Mouse (Mus musculus) lung, embryonic 14.5 days (tissue): ENCODE results near the gene Rfc5. TPM values are rescaled to one million over a fixed set of nuclear protein-coding genes. Genes with fewer than 3 reads are reported as not detected.
A peak's percentile ranks its signal among the peaks of the same experiment; 100 is the strongest.
"Not testable (repeated sequence)": the region's sequence is repeated elsewhere in the genome, so short reads cannot be mapped to it uniquely, and the experiment has no call there.

Experiments
- ATAC-seq: fragments of 200-750 bp; cut with Nextera tagmentation; 2 replicates; pipeline ENCODE4 v1.8.0; 2017; ENCODE audit warnings: mild to moderate bottlenecking, moderate TSS enrichment, moderate library complexity; ENCODE audit not compliant: insufficient read depth
- DNase-seq: peaks from one replicate; pipeline ENCODE4 v3.0.0-alpha.2; 2015
- H3K27ac ChIP-seq: fragments of 300-500 bp; sonication (generic); 2 replicates; pipeline ENCODE4 v1.5.1; 2014; ENCODE audit warnings: low read depth, mild to moderate bottlenecking, moderate library complexity
- H3K27me3 ChIP-seq: fragments of 300-500 bp; sonication (generic); 2 replicates; pipeline ENCODE4 v1.6.1; 2014; ENCODE audit warnings: low read length, control low read depth; ENCODE audit not compliant: insufficient read depth
- H3K36me3 ChIP-seq: fragments of 300-500 bp; sonication (generic); 2 replicates; pipeline ENCODE4 v1.6.1; 2014; ENCODE audit warnings: control low read depth; ENCODE audit not compliant: insufficient read depth
- H3K4me1 ChIP-seq: fragments of 300-500 bp; sonication (generic); 2 replicates; pipeline ENCODE4 v1.6.1; 2014; ENCODE audit warnings: antibody characterized with exemption, control low read depth; ENCODE audit not compliant: insufficient read depth
- H3K4me2 ChIP-seq: fragments of 300-500 bp; sonication (generic); 2 replicates; pipeline ENCODE4 v1.6.1; 2014; ENCODE audit warnings: mild to moderate bottlenecking
- H3K4me3 ChIP-seq: fragments of 300-500 bp; sonication (generic); 2 replicates; pipeline ENCODE4 v1.5.1; 2014; ENCODE audit warnings: low read depth, low read length
- H3K9ac ChIP-seq: fragments of 300-500 bp; sonication (generic); 2 replicates; pipeline ENCODE4 v1.6.1; 2014
- H3K9me3 ChIP-seq: fragments of 300-500 bp; sonication (generic); 2 replicates; pipeline ENCODE4 v1.6.1; 2016; ENCODE audit warnings: low read depth, low read length, control low read depth
- CTCF ChIP-seq: IDR thresholded peaks from 2 replicates; pipeline ENCODE4 v1.5.1; 2016; ENCODE audit warnings: antibody characterized with exemption, low read depth
- WGBS: fragments of 180-500 bp; shearing (Covaris S2); extraction: QIAGEN DNeasy Blood & Tissue Kit; methylation state at CpG from one replicate; pipeline ENCODE4 v1.1.7; 2014; 5-methylcytosine and 5-hydroxymethylcytosine counted together
- polyA plus RNA-seq: library from polyadenylated mRNA; unstranded; fragments of >200 nt; fragmentation: Nextera tagmentation; extraction: Ambion mirVana; gene quantifications from 2 replicates; pipeline ENCODE4 v1.2.1, GENCODE M21; 2014

Gene Rfc5
- polyA plus RNA-seq = 127 and 145 TPM in 2 replicates

- Histone ChIP-seq H3K27me3 (no peaks in the 10 kb centered on the region), H3K9me3 (no peaks in the 10 kb centered on the region), H3K36me3 (peaks cover 33% of the 10 kb centered on the region), H3K4me3 (peak within 1 kb of the TSS; percentile 73), H3K4me2 (peak within 1 kb of the TSS; percentile 73), H3K9ac (peak within 1 kb of the TSS; percentile 86), H3K4me1 (0 out of 2 replicates have a peak, but pooled peaks cover 9% of the 10 kb centered on the region), H3K27ac (peak within 1 kb of the TSS; percentile 80)
- peak; percentile 98 for DNase-seq
- TF ChIP-seq CTCF = no peak
- under 1% methylated on average over 44 of the region's 44 CpGs for WGBS
- peak; percentile 95 for ATAC-seq
Measured at GRCm38 (mm10) chr5:117388877-117389276, at the start of gene Rfc5. TSS of gene Rfc5 (minus strand) at chr5:117389047.

- WGBS = 88% methylated on average over 7 of the region's 7 CpGs
- ATAC-seq = not testable (repeated sequence)
Measured at GRCm38 (mm10) chr5:117433501-117433900, 44.7 kb upstream of the Rfc5 start.

GRCm38 (mm10) chr5:117417442-117417841 lies 28.6 kb upstream of the Rfc5 start:
- Histone ChIP-seq H3K4me3 (no peak overlapping the region), H3K4me2 (no peak overlapping the region), H3K9ac (no peak overlapping the region), H3K36me3 (no peaks in the 10 kb centered on the region), H3K9me3 (no peaks in the 10 kb centered on the region), H3K27ac (no peak overlapping the region), H3K27me3 (peaks cover 35% of the 10 kb centered on the region), H3K4me1 (no peaks in the 10 kb centered on the region)
- no peak for ATAC-seq
- no peak for DNase-seq
- no peak for TF ChIP-seq CTCF
- 78% methylated on average over 2 of the region's 2 CpGs for WGBS

More at GRCm38 (mm10) chr5:117433501-117433900, 44.7 kb upstream of the Rfc5 start:
- H3K27ac ChIP-seq, H3K4me2 ChIP-seq, H3K4me3 ChIP-seq, H3K9me3 ChIP-seq, H3K27me3 ChIP-seq, H3K4me1 ChIP-seq, H3K9ac ChIP-seq, DNase-seq, H3K36me3 ChIP-seq: not testable (repeated sequence)

GRCm38 (mm10) chr5:117415011-117415912 lies 26.4 kb upstream of the Rfc5 start:
- no peak for TF ChIP-seq CTCF
- 30% methylated on average over 19 of the region's 19 CpGs for WGBS
- ATAC-seq (no peak), DNase-seq (no peak)
- H3K36me3 ChIP-seq = no peaks in the 10 kb centered on the region
- no peak overlapping the region for H3K4me3 ChIP-seq
- H3K4me2 ChIP-seq = peak overlapping the region; percentile 78; the same call in 1 of the 2 replicates
- no peak overlapping the region for H3K9ac ChIP-seq
- no peaks in the 10 kb centered on the region for H3K4me1 ChIP-seq
- peaks cover 42% of the 10 kb centered on the region for H3K27me3 ChIP-seq
- H3K9me3 ChIP-seq = no peaks in the 10 kb centered on the region
- H3K27ac ChIP-seq = no peak overlapping the region

- peaks cover 42% of the 10 kb centered on the region for H3K27me3 ChIP-seq
- peak overlapping the region; percentile 78 for H3K4me2 ChIP-seq
- no peak for TF ChIP-seq CTCF
- H3K4me1 ChIP-seq = no peaks in the 10 kb centered on the region
- WGBS = 4% methylated on average over 10 of the region's 10 CpGs
- 0 out of 2 replicates have a peak, but pooled peaks have one; percentile 4 for ATAC-seq
- H3K36me3 ChIP-seq = no peaks in the 10 kb centered on the region
- H3K27ac ChIP-seq = no peak overlapping the region
- H3K9ac ChIP-seq = no peak overlapping the region
- H3K9me3 ChIP-seq = no peaks in the 10 kb centered on the region
- H3K4me3 ChIP-seq = peak overlapping the region; percentile 53; the same call in 1 of the 2 replicates
- no peak for DNase-seq
Measured at GRCm38 (mm10) chr5:117414611-117415010, 25.8 kb upstream of the Rfc5 start.

GRCm38 (mm10) chr5:117413507-117414501 lies 25.0 kb upstream of the Rfc5 start, which contains the start of gene Ksr2:
TSS of gene Ksr2 (plus strand) at chr5:117414000.
- under 1% methylated on average over 89 of the region's 89 CpGs for WGBS
- peak within 1 kb of the TSS; percentile 53 for H3K4me3 ChIP-seq
- DNase-seq (peak; percentile 69), ATAC-seq (peak; percentile 89)
- H3K27ac ChIP-seq = peak within 1 kb of the TSS; percentile 54; the same call in 1 of the 2 replicates
- H3K27me3 ChIP-seq = peaks cover 42% of the 10 kb centered on the region
- no peaks in the 10 kb centered on the region for H3K9me3 ChIP-seq
- peak within 1 kb of the TSS; percentile 78 for H3K4me2 ChIP-seq
- H3K9ac ChIP-seq = peak within 1 kb of the TSS; percentile 17
- TF ChIP-seq CTCF = no peak
- no peaks in the 10 kb centered on the region for H3K4me1 ChIP-seq
- H3K36me3 ChIP-seq = no peaks in the 10 kb centered on the region
